Mouse (Mus musculus) left cerebral cortex, postnatal 10 days (tissue): ENCODE data around the gene Dcst2. TPM values are rescaled to one million over a fixed set of nuclear protein-coding genes. Genes with fewer than 3 reads are reported as not detected.

Experiments used
- DNase-seq, 2 experiments: peaks; one replicate each; pipeline ENCODE4 v3.0.0; 2021 to 2022; ENCODE audit warnings: low spot score in 2 of 2, mixed read lengths in 1 of 2; ENCODE audit errors: extremely low spot score in 1 of 2
- intact Hi-C: fragments of 180-260 bp; cut with DNase I; formaldehyde crosslinking; loops from one replicate; pipeline ENCODE4 v1.15.1; 2025
- total RNA-seq, 2 experiments: library from RNA; stranded (reverse); gene quantifications; 2 replicates each; pipeline ENCODE4 v1.2.3; 2021

Gene Dcst2
- under 1 TPM; 0.39 to 0.41 TPM for total RNA-seq

GRCm38 (mm10) chr3:89361675-89362074, at the start of gene Dcst2:
TSS of gene Dcst2 (plus strand) at chr3:89361975.
- intact Hi-C loops: no loop called here

GRCm38 (mm10) chr3:89314340-89314739, 47.4 kb upstream of the Dcst2 start:
- intact Hi-C loops: loop anchor here (10.0 kb wide), 1 partner anchor 540 kb away; no protein-coding TSS in a partner anchor
- DNase-seq: peak in 1 of 2 experiments; percentile 53

More at GRCm38 (mm10) chr3:89361675-89362074, at the start of gene Dcst2:
- no peak for DNase-seq

GRCm38 (mm10) chr3:89314791-89315190, 47.0 kb upstream of the Dcst2 start:
- intact Hi-C loops: loop anchor here (5.0 to 10.0 kb wide), 2 partner anchors 38 to 540 kb away; no protein-coding TSS in a partner anchor
- no peak for DNase-seq

- intact Hi-C loops: loop anchor here (5.0 to 10.0 kb wide), 2 partner anchors 37 to 539 kb away; no protein-coding TSS in a partner anchor
- DNase-seq: peak; percentile 77 to 90
Observed at GRCm38 (mm10) chr3:89315195-89315929, 46.4 kb upstream of the Dcst2 start.

GRCm38 (mm10) chr3:89315930-89316831, 45.6 kb upstream of the Dcst2 start:
- intact Hi-C loops: loop anchor here (5.0 to 10.0 kb wide), 2 partner anchors 36 to 539 kb away; no protein-coding TSS in a partner anchor
- no peak for DNase-seq

- intact Hi-C loops: loop anchor here (5.0 to 10.0 kb wide), 2 partner anchors 35 to 538 kb away; no protein-coding TSS in a partner anchor
Observed at GRCm38 (mm10) chr3:89316833-89317232, 44.9 kb upstream of the Dcst2 start.

GRCm38 (mm10) chr3:89317246-89317645, 44.5 kb upstream of the Dcst2 start:
- DNase-seq: no peak
- intact Hi-C loops: loop anchor here (5.0 to 10.0 kb wide), 2 partner anchors 35 to 538 kb away; no protein-coding TSS in a partner anchor

More at GRCm38 (mm10) chr3:89316833-89317232, 44.9 kb upstream of the Dcst2 start:
- peak; percentile 85 to 89 for DNase-seq

GRCm38 (mm10) chr3:89318316-89318715, 43.5 kb upstream of the Dcst2 start:
- intact Hi-C loops: loop anchor here (5.0 to 10.0 kb wide), 2 partner anchors 34 to 536 kb away; no protein-coding TSS in a partner anchor
- DNase-seq: no peak

GRCm38 (mm10) chr3:89318971-89319590, 42.7 kb upstream of the Dcst2 start:
- intact Hi-C loops: loop anchor here (5.0 to 10.0 kb wide), 2 partner anchors 33 to 536 kb away; no protein-coding TSS in a partner anchor
- no peak for DNase-seq

GRCm38 (mm10) chr3:89319591-89320350, 42.0 kb upstream of the Dcst2 start:
- DNase-seq: peak in 1 of 2 experiments; percentile 81
- intact Hi-C loops: loop anchor here (5.0 to 10.0 kb wide), 2 partner anchors 33 to 535 kb away; no protein-coding TSS in a partner anchor

GRCm38 (mm10) chr3:89320581-89321182, 41.1 kb upstream of the Dcst2 start:
- peak; percentile 50 to 77 for DNase-seq
- intact Hi-C loops: no loop called here

GRCm38 (mm10) chr3:89321183-89322130, 40.3 kb upstream of the Dcst2 start:
- peak in 1 of 2 experiments; percentile 75 for DNase-seq
- intact Hi-C loops: no loop called here

- intact Hi-C loops: no loop called here
- no peak for DNase-seq
Observed at GRCm38 (mm10) chr3:89322131-89322500, 39.7 kb upstream of the Dcst2 start.

- DNase-seq: peak; percentile 85 to 88
- intact Hi-C loops: no loop called here
Observed at GRCm38 (mm10) chr3:89322514-89323165, 39.1 kb upstream of the Dcst2 start, which contains the start of gene Efna3. TSS of gene Efna3 (minus strand) at chr3:89322965.

GRCm38 (mm10) chr3:89325882-89326281, 35.9 kb upstream of the Dcst2 start:
- intact Hi-C loops: no loop called here
- no peak for DNase-seq

GRCm38 (mm10) chr3:89327371-89327870, 34.4 kb upstream of the Dcst2 start:
- no peak for DNase-seq
- intact Hi-C loops: no loop called here
